Mouse (Mus musculus) hindbrain, embryonic 11.5 days (tissue): ENCODE measurements around the gene Spag8. TPM values are rescaled to one million over a fixed set of nuclear protein-coding genes. Genes with fewer than 3 reads are reported as not detected.
A peak's percentile ranks its signal among the peaks of the same experiment; 100 is the strongest.

Experiments used
- ATAC-seq: fragments of 200-750 bp; cut with Nextera tagmentation; 2 replicates; pipeline ENCODE4 v1.8.0; 2017; ENCODE audit warnings: mild to moderate bottlenecking, moderate TSS enrichment, moderate library complexity; ENCODE audit not compliant: low FRiP score
- DNase-seq: peaks from one replicate; pipeline ENCODE4 v3.0.0-alpha.2; 2015; ENCODE audit warnings: low spot score
- H3K27ac ChIP-seq: fragments of 300-500 bp; sonication (generic); 2 replicates; pipeline ENCODE4 v1.5.1; 2014; ENCODE audit warnings: mild to moderate bottlenecking, low read depth, low read length
- H3K27me3 ChIP-seq: fragments of 300-500 bp; sonication (generic); 2 replicates; pipeline ENCODE4 v1.6.1; 2014; ENCODE audit warnings: mild to moderate bottlenecking, low read length, moderate library complexity, mixed read lengths; ENCODE audit not compliant: control insufficient read depth, insufficient read depth
- H3K36me3 ChIP-seq: fragments of 300-500 bp; sonication (generic); 2 replicates; pipeline ENCODE4 v1.6.1; 2014; ENCODE audit warnings: mild to moderate bottlenecking, low read length, moderate library complexity, mixed read lengths; ENCODE audit not compliant: control insufficient read depth, insufficient read depth
- H3K4me1 ChIP-seq: fragments of 300-500 bp; sonication (generic); replicated peaks from 2 replicates; pipeline ENCODE4 v1.6.1; 2014; ENCODE audit warnings: low read length, mixed read lengths; ENCODE audit not compliant: control insufficient read depth, insufficient read depth
- H3K4me2 ChIP-seq: fragments of 300-500 bp; sonication (generic); replicated peaks from 2 replicates; pipeline ENCODE4 v1.6.1; 2014; ENCODE audit warnings: mild to moderate bottlenecking, low read depth, low read length
- H3K4me3 ChIP-seq: fragments of 300-500 bp; sonication (generic); 2 replicates; pipeline ENCODE4 v1.5.1; 2014; ENCODE audit warnings: low read depth, low read length
- H3K9ac ChIP-seq: fragments of 300-500 bp; sonication (generic); 2 replicates; pipeline ENCODE4 v1.6.1; 2014; ENCODE audit warnings: low read depth, low read length
- H3K9me3 ChIP-seq: fragments of 300-500 bp; sonication (generic); 2 replicates; pipeline ENCODE4 v1.6.1; 2016; ENCODE audit warnings: low read length; ENCODE audit not compliant: control insufficient read depth
- WGBS: fragments of 180-500 bp; shearing (Covaris S2); extraction: QIAGEN DNeasy Blood & Tissue Kit; methylation state at CpG from one replicate; pipeline ENCODE4 v1.1.7; 2014; 5-methylcytosine and 5-hydroxymethylcytosine counted together
- polyA plus RNA-seq: library from polyadenylated mRNA; unstranded; fragments of >200 nt; fragmentation: Nextera tagmentation; extraction: Ambion mirVana; gene quantifications from 2 replicates; pipeline ENCODE4 v1.2.1, GENCODE M21; 2014

Gene Spag8
- polyA plus RNA-seq = 5.7 and 6.5 TPM in 2 replicates

DNA sequence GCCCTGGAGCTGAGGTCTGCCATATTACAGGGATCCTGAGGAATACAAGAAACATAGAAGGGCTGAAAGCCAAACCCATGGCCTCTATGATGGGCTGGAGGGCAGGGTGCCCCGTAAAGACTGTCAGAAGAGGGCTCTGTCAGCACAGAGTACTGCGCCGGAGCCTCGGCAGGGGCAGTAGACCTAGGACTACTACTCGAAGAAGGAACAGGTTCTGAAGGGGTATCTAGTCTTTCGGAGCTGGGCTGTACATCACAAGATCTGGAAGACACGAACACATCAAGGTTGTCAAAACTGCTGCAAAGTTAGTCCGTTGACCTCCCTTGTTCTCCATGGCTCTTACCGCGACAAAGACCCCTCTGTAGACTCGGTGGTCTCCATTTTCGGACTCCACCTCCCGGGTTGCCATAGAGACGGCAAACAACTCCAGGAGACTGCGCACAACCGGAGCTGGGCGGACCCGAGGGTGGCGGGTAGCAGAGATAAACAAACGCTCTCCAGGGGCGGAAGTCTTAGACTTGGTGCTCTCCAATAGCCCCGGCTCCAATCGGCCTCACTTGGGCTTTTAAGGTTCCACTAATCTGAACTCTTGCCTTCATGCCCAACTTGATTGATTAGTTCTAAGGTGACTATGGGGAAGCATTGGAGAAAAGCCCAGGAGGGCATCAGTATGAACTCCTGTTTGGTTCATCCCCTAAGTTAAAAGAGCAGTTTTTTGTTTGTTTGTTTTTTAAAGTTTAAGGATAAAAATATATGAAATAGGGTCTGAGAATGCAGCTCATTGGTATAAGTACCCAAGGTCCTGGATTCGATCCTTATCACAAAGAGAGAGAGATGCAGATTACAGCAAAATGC, at the start of gene Spag8:
TSS of gene Spag8 (minus strand) at position 434 of the 855 bp plus-strand sequence.
- no peaks in the 10 kb centered on the region; the same call in 1 of the 2 replicates for H3K27me3 ChIP-seq
- H3K36me3 ChIP-seq = no peaks in the 10 kb centered on the region
- ATAC-seq = no peak
- H3K9ac ChIP-seq = no peak within 1 kb of the TSS
- H3K9me3 ChIP-seq = no peaks in the 10 kb centered on the region
- DNase-seq = peak; percentile 70
- peak within 1 kb of the TSS; percentile 22; the same call in 1 of the 2 replicates for H3K4me3 ChIP-seq
- H3K4me1 ChIP-seq = peaks cover 6% of the 10 kb centered on the region
- peak within 1 kb of the TSS; percentile 25 for H3K4me2 ChIP-seq
- WGBS = 13% methylated on average over 24 of the region's 24 CpGs
- no peak within 1 kb of the TSS for H3K27ac ChIP-seq

- H3K27ac ChIP-seq = no peak within 1 kb of the TSS
- H3K9me3 ChIP-seq = no peaks in the 10 kb centered on the region
- no peak within 1 kb of the TSS for H3K4me2 ChIP-seq
- H3K4me1 ChIP-seq = no peaks in the 10 kb centered on the region
- H3K36me3 ChIP-seq = no peaks in the 10 kb centered on the region
- no peak for DNase-seq
- no peak for ATAC-seq
- no peaks in the 10 kb centered on the region for H3K27me3 ChIP-seq
- H3K4me3 ChIP-seq = no peak within 1 kb of the TSS
- 83% methylated on average over 6 of the region's 6 CpGs for WGBS
- no peak within 1 kb of the TSS for H3K9ac ChIP-seq
These were observed 47.3 kb upstream of the Spag8 start, which contains the start of gene Olfr70 for GRCm38 (mm10) chr4:43700707-43701106. Gene Olfr70 (minus strand): TSS chr4:43700807.

GRCm38 (mm10) chr4:43696561-43696960, 43.2 kb upstream of the Spag8 start:
- no peak overlapping the region for H3K4me3 ChIP-seq
- no peak for DNase-seq
- no peaks in the 10 kb centered on the region for H3K9me3 ChIP-seq
- no peak for ATAC-seq
- H3K4me1 ChIP-seq = no peaks in the 10 kb centered on the region
- H3K27ac ChIP-seq = no peak overlapping the region
- H3K9ac ChIP-seq = no peak overlapping the region
- no peak overlapping the region for H3K4me2 ChIP-seq
- 93% methylated on average over 13 of the region's 13 CpGs for WGBS
- no peaks in the 10 kb centered on the region for H3K27me3 ChIP-seq
- no peaks in the 10 kb centered on the region for H3K36me3 ChIP-seq

GRCm38 (mm10) chr4:43695249-43695671, 41.9 kb upstream of the Spag8 start:
- no peaks in the 10 kb centered on the region for H3K36me3 ChIP-seq
- WGBS = 38% methylated on average over 9 of the region's 9 CpGs
- no peak overlapping the region for H3K27ac ChIP-seq
- no peak for DNase-seq
- no peak overlapping the region for H3K4me3 ChIP-seq
- H3K4me1 ChIP-seq = no peaks in the 10 kb centered on the region
- no peak overlapping the region for H3K9ac ChIP-seq
- no peak for ATAC-seq
- no peaks in the 10 kb centered on the region for H3K27me3 ChIP-seq
- no peak overlapping the region for H3K4me2 ChIP-seq
- H3K9me3 ChIP-seq = no peaks in the 10 kb centered on the region

- DNase-seq (no peak), ATAC-seq (no peak)
- Histone ChIP-seq H3K9me3 (no peaks in the 10 kb centered on the region), H3K9ac (no peak overlapping the region), H3K27me3 (no peaks in the 10 kb centered on the region), H3K4me1 (no peaks in the 10 kb centered on the region), H3K27ac (no peak overlapping the region), H3K36me3 (no peaks in the 10 kb centered on the region), H3K4me2 (no peak overlapping the region), H3K4me3 (no peak overlapping the region)
- 94% methylated on average over 1 of the region's 1 CpGs for WGBS
These were observed 41.2 kb upstream of the Spag8 start for GRCm38 (mm10) chr4:43694439-43695248.

GRCm38 (mm10) chr4:43693806-43694241, 40.4 kb upstream of the Spag8 start:
- ATAC-seq = no peak
- no peaks in the 10 kb centered on the region for H3K27me3 ChIP-seq

DNA sequence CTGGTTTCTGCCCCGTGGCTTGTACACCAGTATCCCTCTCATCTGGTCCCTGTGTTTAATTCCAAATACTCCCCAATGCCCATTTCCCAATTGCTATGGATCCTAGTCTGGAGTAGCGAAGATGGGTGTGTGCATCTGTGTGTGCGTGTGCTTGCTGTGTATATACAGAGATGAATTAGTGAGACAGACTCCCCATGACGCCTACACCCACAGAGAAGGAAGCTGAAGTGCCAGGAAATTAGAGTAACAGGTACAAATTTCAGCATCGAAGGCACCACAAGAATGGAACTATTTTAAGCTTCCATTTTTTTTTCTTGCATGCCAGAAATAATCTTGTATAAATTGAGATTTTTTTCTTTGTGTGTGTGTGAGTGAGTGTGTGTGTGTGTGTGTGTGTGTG, 37.6 kb upstream of the Spag8 start:
- H3K27me3 ChIP-seq = no peaks in the 10 kb centered on the region
- H3K4me3 ChIP-seq = no peak overlapping the region
- DNase-seq (no peak), ATAC-seq (no peak)
- no peak overlapping the region for H3K4me2 ChIP-seq
- no peaks in the 10 kb centered on the region for H3K4me1 ChIP-seq
- H3K9ac ChIP-seq = no peak overlapping the region
- no peaks in the 10 kb centered on the region for H3K36me3 ChIP-seq
- 82% methylated on average over 5 of the region's 5 CpGs for WGBS
- H3K9me3 ChIP-seq = no peaks in the 10 kb centered on the region
- no peak overlapping the region for H3K27ac ChIP-seq

More at GRCm38 (mm10) chr4:43693806-43694241, 40.4 kb upstream of the Spag8 start:
- DNase-seq = no peak
- Histone ChIP-seq H3K9me3 (no peaks in the 10 kb centered on the region), H3K4me2 (no peak overlapping the region), H3K4me3 (no peak overlapping the region), H3K4me1 (no peaks in the 10 kb centered on the region), H3K36me3 (no peaks in the 10 kb centered on the region), H3K9ac (no peak overlapping the region), H3K27ac (no peak overlapping the region)
- 86% methylated on average over 5 of the region's 5 CpGs for WGBS

DNA sequence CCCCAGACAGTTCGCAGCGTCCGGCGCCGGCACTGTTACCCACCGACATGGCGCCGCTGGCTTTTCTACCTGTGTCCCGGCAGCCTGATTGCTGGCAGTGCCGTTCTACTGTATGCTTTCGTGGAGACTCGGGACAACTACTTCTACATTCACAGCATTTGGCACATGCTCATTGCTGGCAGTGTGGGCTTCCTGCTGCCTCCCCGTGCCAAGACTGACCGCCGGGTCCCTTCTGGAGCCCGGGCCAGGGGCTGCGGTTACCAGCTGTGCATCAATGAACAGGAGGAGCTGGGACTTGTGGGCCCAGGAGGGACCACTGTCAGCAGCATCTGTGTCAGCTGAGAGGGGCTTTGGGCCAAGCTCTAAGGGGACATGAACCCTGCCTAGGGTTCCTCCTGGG, 36.6 kb upstream of the Spag8 start:
- no peak overlapping the region for H3K4me3 ChIP-seq
- H3K9ac ChIP-seq = no peak overlapping the region
- 94% methylated on average over 17 of the region's 17 CpGs for WGBS
- no peak overlapping the region for H3K4me2 ChIP-seq
- DNase-seq (no peak), ATAC-seq (no peak)
- H3K9me3 ChIP-seq = no peaks in the 10 kb centered on the region
- no peaks in the 10 kb centered on the region for H3K4me1 ChIP-seq
- no peak overlapping the region for H3K27ac ChIP-seq
- no peaks in the 10 kb centered on the region for H3K36me3 ChIP-seq
- H3K27me3 ChIP-seq = no peaks in the 10 kb centered on the region
